Mouse (Mus musculus) B cell, adult (primary cell): ENCODE data around the gene Vmn2r97. TPM values are rescaled to one million over a fixed set of nuclear protein-coding genes. Genes with fewer than 3 reads are reported as not detected.

ENCODE experiments used
- total RNA-seq: library from RNA; stranded (reverse); gene quantifications from 4 replicates; pipeline ENCODE4 v1.2.4, GENCODE M21; 2023; ENCODE audit not compliant: inconsistent age

Vmn2r97 gene
- 0.18 TPM in 1 of 4 replicates, not detected in the others for total RNA-seq

DNA sequence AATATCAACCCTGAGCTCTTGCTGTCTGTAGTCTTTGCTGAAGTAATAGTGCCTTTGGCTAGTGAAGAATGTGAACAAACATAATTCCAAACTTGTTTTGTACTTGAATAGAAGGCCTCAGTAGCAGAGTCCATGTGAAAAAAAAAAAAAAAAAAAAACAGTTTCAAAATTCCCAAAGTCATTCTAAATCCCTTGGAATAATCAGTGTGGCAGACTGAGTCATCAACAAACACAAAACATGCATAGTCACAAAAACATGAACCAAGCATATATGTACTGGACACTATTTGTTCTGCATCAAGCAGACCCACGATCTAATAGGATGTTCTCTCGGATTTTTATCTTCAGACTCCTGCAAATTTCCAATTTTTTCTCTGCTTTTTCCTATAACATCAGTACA lies at the start of gene Vmn2r97:
Gene Vmn2r97, plus strand, starts transcription at position 301 of the 400 bp plus-strand sequence.

Other genes with a start within 250 kb of the Vmn2r97 start
- not detected in 4 replicates for gene Vmn2r98, start 139.2 kb downstream of the Vmn2r97 start, total RNA-seq